Mouse (Mus musculus) limb, embryonic 11.5 days (tissue): ENCODE measurements around the gene 1810049J17Rik. TPM values are rescaled to one million over a fixed set of nuclear protein-coding genes. Genes with fewer than 3 reads are reported as not detected.

Experiments
- ATAC-seq: fragments of 200-750 bp; cut with Nextera tagmentation; 2 replicates; pipeline ENCODE4 v1.8.0; 2017; ENCODE audit warnings: low read depth; ENCODE audit not compliant: insufficient number of reproducible peaks, low FRiP score, low TSS enrichment
- DNase-seq: peaks from one replicate; pipeline ENCODE4 v3.0.0-alpha.2; 2015; ENCODE audit warnings: low spot score
- H3K27ac ChIP-seq: fragments of 300-500 bp; sonication (generic); replicated peaks from 2 replicates; pipeline ENCODE4 v1.5.1; 2014; ENCODE audit warnings: low read depth, mild to moderate bottlenecking, low read length
- H3K27me3 ChIP-seq: fragments of 300-500 bp; sonication (generic); 2 replicates; pipeline ENCODE4 v1.6.1; 2014; ENCODE audit warnings: mild to moderate bottlenecking, low read length, mixed read lengths; ENCODE audit not compliant: control insufficient read depth, insufficient read depth
- H3K36me3 ChIP-seq: fragments of 300-500 bp; sonication (generic); 2 replicates; pipeline ENCODE4 v1.6.1; 2014; ENCODE audit warnings: mild to moderate bottlenecking, low read length, moderate library complexity, mixed read lengths; ENCODE audit not compliant: control insufficient read depth, insufficient read depth
- H3K4me1 ChIP-seq: fragments of 300-500 bp; sonication (generic); 2 replicates; pipeline ENCODE4 v1.6.1; 2014; ENCODE audit warnings: low read length, mixed read lengths; ENCODE audit not compliant: control insufficient read depth, insufficient read depth
- H3K4me2 ChIP-seq: fragments of 300-500 bp; sonication (generic); 2 replicates; pipeline ENCODE4 v1.6.1; 2014; ENCODE audit warnings: low read depth, mild to moderate bottlenecking, moderate library complexity; ENCODE audit not compliant: severe bottlenecking
- H3K4me3 ChIP-seq: fragments of 300-500 bp; sonication (generic); 2 replicates; pipeline ENCODE4 v1.5.1; 2014; ENCODE audit warnings: low read depth, low read length
- H3K9ac ChIP-seq: fragments of 300-500 bp; sonication (generic); 2 replicates; pipeline ENCODE4 v1.6.1; 2014; ENCODE audit warnings: mild to moderate bottlenecking, low read length
- H3K9me3 ChIP-seq: fragments of 300-500 bp; sonication (generic); 2 replicates; pipeline ENCODE4 v1.6.1; 2016; ENCODE audit warnings: low read length; ENCODE audit not compliant: control insufficient read depth
- WGBS: fragments of 180-500 bp; shearing (Covaris S2); extraction: QIAGEN DNeasy Blood & Tissue Kit; methylation state at CpG from one replicate; pipeline ENCODE4 v1.1.7; 2014; 5-methylcytosine and 5-hydroxymethylcytosine counted together
- polyA plus RNA-seq: library from polyadenylated mRNA; unstranded; fragments of >200 nt; fragmentation: Nextera tagmentation; extraction: Ambion mirVana; gene quantifications from 2 replicates; pipeline ENCODE4 v1.2.1, GENCODE M21; 2014

Gene 1810049J17Rik
- polyA plus RNA-seq, 1 experiment from 2014 or later = 1.3 TPM

- Histone ChIP-seq H3K4me2 (no peak overlapping the region), H3K36me3 (0 out of 2 replicates have a peak, but pooled peaks cover 2% of the 10 kb centered on the region), H3K4me1 (no peaks in the 10 kb centered on the region), H3K27ac (no peak overlapping the region), H3K9me3 (no peaks in the 10 kb centered on the region), H3K9ac (no peak overlapping the region), H3K27me3 (no peaks in the 10 kb centered on the region), H3K4me3 (no peak overlapping the region)
- ATAC-seq (no peak), DNase-seq (no peak)
- WGBS = 93% methylated on average over 6 of the region's 6 CpGs
These were observed 33.6 kb upstream of the 1810049J17Rik start for GRCm38 (mm10) chr15:12355261-12355660.

GRCm38 (mm10) chr15:12354281-12354810 is 32.6 kb upstream of the 1810049J17Rik start:
- Histone ChIP-seq H3K4me2 (no peak overlapping the region), H3K4me3 (no peak overlapping the region), H3K27ac (no peak overlapping the region), H3K4me1 (no peaks in the 10 kb centered on the region), H3K36me3 (peaks cover 2% of the 10 kb centered on the region; the same call in 1 of the 2 replicates), H3K9me3 (no peaks in the 10 kb centered on the region), H3K9ac (no peak overlapping the region), H3K27me3 (no peaks in the 10 kb centered on the region)
- ATAC-seq (no peak), DNase-seq (no peak)
- 95% methylated on average over 2 of the region's 2 CpGs for WGBS

- H3K4me3 ChIP-seq = no peak overlapping the region
- ATAC-seq (no peak), DNase-seq (no peak)
- no peak overlapping the region for H3K4me2 ChIP-seq
- peaks cover 2% of the 10 kb centered on the region; the same call in 1 of the 2 replicates for H3K36me3 ChIP-seq
- H3K27me3 ChIP-seq = no peaks in the 10 kb centered on the region
- WGBS = 95% methylated on average over 7 of the region's 7 CpGs
- no peak overlapping the region for H3K27ac ChIP-seq
- no peak overlapping the region for H3K9ac ChIP-seq
- no peaks in the 10 kb centered on the region for H3K4me1 ChIP-seq
- H3K9me3 ChIP-seq = no peaks in the 10 kb centered on the region
These were observed 29.8 kb upstream of the 1810049J17Rik start for GRCm38 (mm10) chr15:12351470-12351869.

- H3K9ac ChIP-seq = no peak overlapping the region
- no peaks in the 10 kb centered on the region for H3K4me1 ChIP-seq
- 88% methylated on average over 5 of the region's 5 CpGs for WGBS
- H3K4me2 ChIP-seq = no peak overlapping the region
- H3K27ac ChIP-seq = no peak overlapping the region
- peaks cover 2% of the 10 kb centered on the region; the same call in 1 of the 2 replicates for H3K36me3 ChIP-seq
- no peaks in the 10 kb centered on the region for H3K9me3 ChIP-seq
- DNase-seq (no peak), ATAC-seq (no peak)
- no peak overlapping the region for H3K4me3 ChIP-seq
- H3K27me3 ChIP-seq = no peaks in the 10 kb centered on the region
These were observed 28.1 kb upstream of the 1810049J17Rik start for GRCm38 (mm10) chr15:12349840-12350239.

GRCm38 (mm10) chr15:12348950-12349349 is 27.3 kb upstream of the 1810049J17Rik start:
- WGBS = 85% methylated on average over 3 of the region's 3 CpGs
- Histone ChIP-seq H3K36me3 (peaks cover 2% of the 10 kb centered on the region; the same call in 1 of the 2 replicates), H3K9ac (no peak overlapping the region), H3K4me2 (no peak overlapping the region), H3K4me3 (no peak overlapping the region), H3K4me1 (no peaks in the 10 kb centered on the region), H3K27me3 (no peaks in the 10 kb centered on the region), H3K27ac (no peak overlapping the region), H3K9me3 (no peaks in the 10 kb centered on the region)
- DNase-seq = no peak
- ATAC-seq = no peak

GRCm38 (mm10) chr15:12346916-12347315 is 25.2 kb upstream of the 1810049J17Rik start:
- no peaks in the 10 kb centered on the region for H3K4me1 ChIP-seq
- H3K36me3 ChIP-seq = peaks cover 3% of the 10 kb centered on the region; the same call in 1 of the 2 replicates
- no peak overlapping the region for H3K4me2 ChIP-seq
- no peaks in the 10 kb centered on the region for H3K27me3 ChIP-seq
- WGBS = 92% methylated on average over 3 of the region's 3 CpGs
- DNase-seq = no peak
- ATAC-seq = no peak
- no peak overlapping the region for H3K4me3 ChIP-seq
- no peaks in the 10 kb centered on the region for H3K9me3 ChIP-seq
- H3K27ac ChIP-seq = no peak overlapping the region
- no peak overlapping the region for H3K9ac ChIP-seq

GRCm38 (mm10) chr15:12341401-12341758 is 19.7 kb upstream of the 1810049J17Rik start:
- Histone ChIP-seq H3K4me1 (no peaks in the 10 kb centered on the region), H3K27me3 (no peaks in the 10 kb centered on the region), H3K4me3 (no peak overlapping the region), H3K4me2 (no peak overlapping the region), H3K36me3 (peaks cover 3% of the 10 kb centered on the region; the same call in 1 of the 2 replicates), H3K27ac (no peak overlapping the region), H3K9ac (no peak overlapping the region), H3K9me3 (no peaks in the 10 kb centered on the region)
- no peak for ATAC-seq
- DNase-seq = no peak
- WGBS = 66% methylated on average over 4 of the region's 4 CpGs

- Histone ChIP-seq H3K9ac (no peak overlapping the region), H3K4me3 (no peak overlapping the region), H3K27me3 (no peaks in the 10 kb centered on the region), H3K9me3 (no peaks in the 10 kb centered on the region), H3K27ac (no peak overlapping the region), H3K36me3 (peaks cover 3% of the 10 kb centered on the region; the same call in 1 of the 2 replicates), H3K4me1 (no peaks in the 10 kb centered on the region), H3K4me2 (no peak overlapping the region)
- 85% methylated on average over 5 of the region's 5 CpGs for WGBS
- DNase-seq (no peak), ATAC-seq (no peak)
These were observed 19.1 kb upstream of the 1810049J17Rik start for GRCm38 (mm10) chr15:12340536-12341400.
